Mouse (Mus musculus) liver, postnatal 0 days (tissue): ENCODE results near the gene Dusp5. TPM values are rescaled to one million over a fixed set of nuclear protein-coding genes. Genes with fewer than 3 reads are reported as not detected.

Source experiments
- ATAC-seq: fragments of 200-750 bp; cut with Nextera tagmentation; 2 replicates; pipeline ENCODE4 v1.8.0; 2017; ENCODE audit warnings: mild to moderate bottlenecking, moderate library complexity
- DNase-seq: peaks from one replicate; pipeline ENCODE4 v3.0.0-alpha.2; 2016
- H3K27ac ChIP-seq: fragments of 300-500 bp; sonication (generic); 2 replicates; pipeline ENCODE4 v1.5.1; 2014; ENCODE audit warnings: antibody characterized with exemption, moderate library complexity, mild to moderate bottlenecking, low read depth
- H3K27me3 ChIP-seq: fragments of 300-500 bp; sonication (generic); 2 replicates; pipeline ENCODE4 v1.6.1; 2014; ENCODE audit warnings: low read length, control low read depth, mixed read lengths; ENCODE audit not compliant: insufficient read depth
- H3K36me3 ChIP-seq: fragments of 300-500 bp; sonication (generic); replicated peaks from 2 replicates; pipeline ENCODE4 v1.6.1; 2014; ENCODE audit warnings: mild to moderate bottlenecking, control low read depth, low read length, moderate library complexity, mixed read lengths; ENCODE audit not compliant: insufficient read depth
- H3K4me1 ChIP-seq: fragments of 300-500 bp; sonication (generic); 2 replicates; pipeline ENCODE4 v1.6.1; 2014; ENCODE audit warnings: antibody characterized with exemption, mild to moderate bottlenecking, control low read depth; ENCODE audit not compliant: insufficient read depth
- H3K4me2 ChIP-seq: fragments of 300-500 bp; sonication (generic); 2 replicates; pipeline ENCODE4 v1.6.1; 2014; ENCODE audit warnings: low read depth, mild to moderate bottlenecking, low read length, moderate library complexity, mixed read lengths
- H3K4me3 ChIP-seq: fragments of 300-500 bp; sonication (generic); 2 replicates; pipeline ENCODE4 v1.5.1; 2014; ENCODE audit warnings: low read depth, low read length
- H3K9ac ChIP-seq: fragments of 300-500 bp; sonication (generic); replicated peaks from 2 replicates; pipeline ENCODE4 v1.6.1; 2014; ENCODE audit warnings: mild to moderate bottlenecking, moderate library complexity
- H3K9me3 ChIP-seq: fragments of 300-500 bp; sonication (generic); 2 replicates; pipeline ENCODE4 v1.6.1; 2016; ENCODE audit warnings: mild to moderate bottlenecking, control low read depth, low read length, mixed read lengths
- CTCF ChIP-seq: sonication (generic); IDR thresholded peaks from 2 replicates; pipeline ENCODE4 v1.5.1; 2016; ENCODE audit warnings: antibody characterized with exemption, low read depth
- EP300 ChIP-seq: IDR thresholded peaks from 2 replicates; pipeline ENCODE4 v1.6.1; 2016; ENCODE audit warnings: antibody characterized with exemption, low read depth, mild to moderate bottlenecking
- WGBS: fragments of 180-500 bp; shearing (Covaris S2); extraction: QIAGEN DNeasy Blood & Tissue Kit; methylation state at CpG from one replicate; pipeline ENCODE4 v1.1.7; 2014; ENCODE audit not compliant: insufficient replicate concordance; 5-methylcytosine and 5-hydroxymethylcytosine counted together
- polyA plus RNA-seq: library from polyadenylated mRNA; unstranded; fragments of >200 nt; fragmentation: Nextera tagmentation; extraction: Ambion mirVana; gene quantifications from 2 replicates; pipeline ENCODE4 v1.2.1, GENCODE M21; 2015

The Dusp5 gene
- polyA plus RNA-seq, 1 experiment from 2014 or later = 2.7 TPM

- ATAC-seq (no peak), DNase-seq (no peak)
- Histone ChIP-seq H3K27me3 (no peaks in the 10 kb centered on the region), H3K9me3 (no peaks in the 10 kb centered on the region), H3K9ac (no peak overlapping the region), H3K4me3 (no peak overlapping the region), H3K4me1 (peaks cover 21% of the 10 kb centered on the region), H3K4me2 (no peak overlapping the region), H3K27ac (no peak overlapping the region), H3K36me3 (peaks cover 23% of the 10 kb centered on the region; the same call in 1 of the 2 replicates)
- TF ChIP-seq CTCF (no peak), EP300 (no peak)
- WGBS = 74% methylated on average over 6 of the region's 6 CpGs
These were observed 7.3 kb downstream of the Dusp5 start for GRCm38 (mm10) chr19:53536251-53536650.

- Histone ChIP-seq H3K27ac (no peak overlapping the region), H3K9ac (no peak overlapping the region), H3K4me1 (peaks cover 18% of the 10 kb centered on the region), H3K9me3 (no peaks in the 10 kb centered on the region), H3K4me3 (no peak overlapping the region), H3K36me3 (peaks cover 27% of the 10 kb centered on the region; the same call in 1 of the 2 replicates), H3K27me3 (no peaks in the 10 kb centered on the region), H3K4me2 (no peak overlapping the region)
- DNase-seq = no peak
- TF ChIP-seq CTCF (no peak), EP300 (no peak)
- 72% methylated on average over 17 of the region's 17 CpGs for WGBS
- no peak for ATAC-seq
These were observed 8.1 kb downstream of the Dusp5 start for GRCm38 (mm10) chr19:53536731-53537666.

GRCm38 (mm10) chr19:53538024-53538423 lies 9.1 kb downstream of the Dusp5 start:
- peaks cover 15% of the 10 kb centered on the region for H3K4me1 ChIP-seq
- ATAC-seq = no peak
- no peak overlapping the region for H3K4me2 ChIP-seq
- no peaks in the 10 kb centered on the region for H3K9me3 ChIP-seq
- TF ChIP-seq EP300 = no peak
- 79% methylated on average over 11 of the region's 11 CpGs for WGBS
- no peak for DNase-seq
- no peak overlapping the region for H3K4me3 ChIP-seq
- H3K27ac ChIP-seq = no peak overlapping the region
- H3K27me3 ChIP-seq = no peaks in the 10 kb centered on the region
- H3K9ac ChIP-seq = no peak overlapping the region
- peaks cover 27% of the 10 kb centered on the region; the same call in 1 of the 2 replicates for H3K36me3 ChIP-seq

GRCm38 (mm10) chr19:53538796-53539195 lies 9.9 kb downstream of the Dusp5 start:
- no peaks in the 10 kb centered on the region for H3K9me3 ChIP-seq
- no peaks in the 10 kb centered on the region for H3K27me3 ChIP-seq
- H3K4me1 ChIP-seq = peaks cover 15% of the 10 kb centered on the region
- 44% methylated on average over 5 of the region's 5 CpGs for WGBS
- H3K27ac ChIP-seq = no peak overlapping the region; the same call in 1 of the 2 replicates
- DNase-seq (no peak), ATAC-seq (no peak)
- TF ChIP-seq EP300 (no peak), CTCF (no peak)
- H3K9ac ChIP-seq = no peak overlapping the region
- peaks cover 26% of the 10 kb centered on the region; the same call in 1 of the 2 replicates for H3K36me3 ChIP-seq
- H3K4me3 ChIP-seq = no peak overlapping the region
- H3K4me2 ChIP-seq = no peak overlapping the region

- H3K9ac ChIP-seq = no peak overlapping the region
- WGBS = 70% methylated on average over 3 of the region's 3 CpGs
These were observed 10.4 kb downstream of the Dusp5 start for GRCm38 (mm10) chr19:53539296-53539695.

GRCm38 (mm10) chr19:53543602-53544001 lies 14.7 kb downstream of the Dusp5 start:
- peaks cover 9% of the 10 kb centered on the region for H3K4me1 ChIP-seq
- WGBS = 61% methylated on average over 5 of the region's 5 CpGs
- H3K4me2 ChIP-seq = no peak overlapping the region

More at GRCm38 (mm10) chr19:53539296-53539695, 10.4 kb downstream of the Dusp5 start:
- no peak overlapping the region for H3K4me2 ChIP-seq
- no peaks in the 10 kb centered on the region for H3K9me3 ChIP-seq
- TF ChIP-seq EP300 = no peak
- TF ChIP-seq CTCF = no peak
- H3K4me3 ChIP-seq = no peak overlapping the region
- peaks cover 15% of the 10 kb centered on the region for H3K4me1 ChIP-seq
- DNase-seq (no peak), ATAC-seq (no peak)
- H3K36me3 ChIP-seq = peaks cover 25% of the 10 kb centered on the region; the same call in 1 of the 2 replicates
- H3K27ac ChIP-seq = no peak overlapping the region; the same call in 1 of the 2 replicates
- no peaks in the 10 kb centered on the region for H3K27me3 ChIP-seq

More at GRCm38 (mm10) chr19:53543602-53544001, 14.7 kb downstream of the Dusp5 start:
- Histone ChIP-seq H3K9ac (no peak overlapping the region), H3K4me3 (no peak overlapping the region), H3K9me3 (no peaks in the 10 kb centered on the region), H3K27ac (no peak overlapping the region), H3K36me3 (peaks cover 11% of the 10 kb centered on the region; the same call in 1 of the 2 replicates), H3K27me3 (no peaks in the 10 kb centered on the region)
- no peak for TF ChIP-seq EP300
- no peak for TF ChIP-seq CTCF
- DNase-seq (no peak), ATAC-seq (no peak)
